Mouse (Mus musculus) embryonic facial prominence, embryonic 15.5 days (tissue): Measurements from ENCODE around the gene Spata5. TPM values are rescaled to one million over a fixed set of nuclear protein-coding genes. Genes with fewer than 3 reads are reported as not detected.
A peak's percentile ranks its signal among the peaks of the same experiment; 100 is the strongest.

Experiments
- ATAC-seq: fragments of 200-750 bp; cut with Nextera tagmentation; 2 replicates; pipeline ENCODE4 v1.8.0; 2017; ENCODE audit warnings: low read depth, moderate TSS enrichment; ENCODE audit not compliant: insufficient number of reproducible peaks, low FRiP score, low TSS enrichment
- H3K27ac ChIP-seq: fragments of 300-500 bp; sonication (generic); replicated peaks from 2 replicates; pipeline ENCODE4 v1.5.1; 2015; ENCODE audit warnings: mild to moderate bottlenecking, inconsistent platforms
- H3K27me3 ChIP-seq: fragments of 300-500 bp; sonication (generic); 2 replicates; pipeline ENCODE4 v1.6.1; 2015; ENCODE audit warnings: inconsistent platforms
- H3K36me3 ChIP-seq: fragments of 300-500 bp; sonication (generic); 2 replicates; pipeline ENCODE4 v1.6.1; 2015; ENCODE audit warnings: mild to moderate bottlenecking, inconsistent platforms
- H3K4me1 ChIP-seq: fragments of 300-500 bp; sonication (generic); 2 replicates; pipeline ENCODE4 v1.6.1; 2015; ENCODE audit warnings: inconsistent platforms
- H3K4me2 ChIP-seq: fragments of 300-500 bp; sonication (generic); replicated peaks from 2 replicates; pipeline ENCODE4 v1.6.1; 2015; ENCODE audit warnings: mild to moderate bottlenecking, inconsistent platforms
- H3K4me3 ChIP-seq: fragments of 300-500 bp; sonication (generic); replicated peaks from 2 replicates; pipeline ENCODE4 v1.5.1; 2015; ENCODE audit warnings: mild to moderate bottlenecking, inconsistent platforms
- H3K9ac ChIP-seq: fragments of 300-500 bp; sonication (generic); 2 replicates; pipeline ENCODE4 v1.6.1; 2015; ENCODE audit warnings: inconsistent platforms
- H3K9me3 ChIP-seq: fragments of 300-500 bp; sonication (generic); replicated peaks from 2 replicates; pipeline ENCODE4 v1.6.1; 2016; ENCODE audit warnings: inconsistent platforms
- WGBS: fragments of 180-500 bp; shearing (Covaris S2); methylation state at CpG from one replicate; pipeline ENCODE4 v1.1.7; 2015; 5-methylcytosine and 5-hydroxymethylcytosine counted together
- polyA plus RNA-seq: library from polyadenylated mRNA; unstranded; fragments of >200 nt; fragmentation: Nextera tagmentation; extraction: Ambion mirVana; gene quantifications from 2 replicates; pipeline ENCODE4 v1.2.1, GENCODE M21; 2015

The Spata5 gene
- polyA plus RNA-seq, 1 experiment from 2014 or later: 34.7 TPM

- H3K27me3 ChIP-seq: no peaks in the 10 kb centered on the region
- H3K9ac ChIP-seq: no peak overlapping the region
- no peak overlapping the region for H3K27ac ChIP-seq
- H3K4me2 ChIP-seq: no peak overlapping the region
- WGBS: 97% methylated on average over 9 of the region's 9 CpGs
- H3K36me3 ChIP-seq: no peaks in the 10 kb centered on the region
- H3K4me1 ChIP-seq: 0 out of 2 replicates have a peak, but pooled peaks cover 7% of the 10 kb centered on the region
- 0 out of 2 replicates have a peak, but pooled peaks cover 3% of the 10 kb centered on the region for H3K9me3 ChIP-seq
- H3K4me3 ChIP-seq: no peak overlapping the region
- no peak for ATAC-seq
These were observed 182.7 kb downstream of the Spata5 start for GRCm38 (mm10) chr3:37602356-37602755.

- Histone ChIP-seq H3K9ac (no peak overlapping the region), H3K4me1 (0 out of 2 replicates have a peak, but pooled peaks cover 7% of the 10 kb centered on the region), H3K27ac (no peak overlapping the region), H3K36me3 (no peaks in the 10 kb centered on the region), H3K4me2 (no peak overlapping the region), H3K9me3 (0 out of 2 replicates have a peak, but pooled peaks cover 3% of the 10 kb centered on the region), H3K27me3 (no peaks in the 10 kb centered on the region), H3K4me3 (no peak overlapping the region)
- no peak for ATAC-seq
- 84% methylated on average over 7 of the region's 7 CpGs for WGBS
These were observed 183.2 kb downstream of the Spata5 start for GRCm38 (mm10) chr3:37602890-37603289.

GRCm38 (mm10) chr3:37603541-37603940 is 183.8 kb downstream of the Spata5 start:
- 79% methylated on average over 3 of the region's 3 CpGs for WGBS
- no peaks in the 10 kb centered on the region for H3K36me3 ChIP-seq
- ATAC-seq: no peak

GRCm38 (mm10) chr3:37604976-37605875 is 185.5 kb downstream of the Spata5 start:
- WGBS: 55% methylated on average over 13 of the region's 13 CpGs
- H3K4me3 ChIP-seq: no peak overlapping the region
- no peak overlapping the region for H3K4me2 ChIP-seq
- H3K36me3 ChIP-seq: no peaks in the 10 kb centered on the region
- H3K27me3 ChIP-seq: no peaks in the 10 kb centered on the region
- H3K9me3 ChIP-seq: 0 out of 2 replicates have a peak, but pooled peaks cover 3% of the 10 kb centered on the region
- 0 out of 2 replicates have a peak, but pooled peaks cover 7% of the 10 kb centered on the region for H3K4me1 ChIP-seq
- H3K9ac ChIP-seq: no peak overlapping the region
- ATAC-seq: no peak; the same call in 1 of the 2 replicates
- no peak overlapping the region; the same call in 1 of the 2 replicates for H3K27ac ChIP-seq

More at GRCm38 (mm10) chr3:37603541-37603940, 183.8 kb downstream of the Spata5 start:
- Histone ChIP-seq H3K27ac (no peak overlapping the region), H3K9ac (no peak overlapping the region), H3K4me3 (no peak overlapping the region), H3K4me1 (0 out of 2 replicates have a peak, but pooled peaks cover 7% of the 10 kb centered on the region), H3K27me3 (no peaks in the 10 kb centered on the region), H3K9me3 (0 out of 2 replicates have a peak, but pooled peaks cover 3% of the 10 kb centered on the region), H3K4me2 (no peak overlapping the region)

- Histone ChIP-seq H3K27ac (no peak overlapping the region; the same call in 1 of the 2 replicates), H3K4me2 (no peak overlapping the region), H3K9me3 (0 out of 2 replicates have a peak, but pooled peaks cover 3% of the 10 kb centered on the region), H3K27me3 (no peaks in the 10 kb centered on the region), H3K4me1 (0 out of 2 replicates have a peak, but pooled peaks cover 7% of the 10 kb centered on the region), H3K36me3 (no peaks in the 10 kb centered on the region), H3K9ac (no peak overlapping the region), H3K4me3 (no peak overlapping the region)
- no peak for ATAC-seq
- WGBS: 68% methylated on average over 10 of the region's 10 CpGs
These were observed 186.2 kb downstream of the Spata5 start for GRCm38 (mm10) chr3:37605876-37606238.

- Histone ChIP-seq H3K9me3 (0 out of 2 replicates have a peak, but pooled peaks cover 3% of the 10 kb centered on the region), H3K4me1 (0 out of 2 replicates have a peak, but pooled peaks cover 11% of the 10 kb centered on the region), H3K4me3 (no peak overlapping the region), H3K36me3 (no peaks in the 10 kb centered on the region), H3K9ac (no peak overlapping the region), H3K27ac (no peak overlapping the region), H3K4me2 (no peak overlapping the region), H3K27me3 (no peaks in the 10 kb centered on the region)
- ATAC-seq: no peak
- WGBS: 93% methylated on average over 4 of the region's 4 CpGs
These were observed 189.2 kb downstream of the Spata5 start for GRCm38 (mm10) chr3:37608926-37609325.

GRCm38 (mm10) chr3:37610670-37611069 is 191.0 kb downstream of the Spata5 start:
- no peak overlapping the region for H3K4me3 ChIP-seq
- WGBS: 81% methylated on average over 2 of the region's 2 CpGs
- no peaks in the 10 kb centered on the region for H3K36me3 ChIP-seq
- no peak overlapping the region for H3K4me2 ChIP-seq
- no peak overlapping the region for H3K27ac ChIP-seq
- H3K9ac ChIP-seq: no peak overlapping the region
- 0 out of 2 replicates have a peak, but pooled peaks cover 3% of the 10 kb centered on the region for H3K9me3 ChIP-seq
- no peaks in the 10 kb centered on the region for H3K27me3 ChIP-seq
- no peak for ATAC-seq
- H3K4me1 ChIP-seq: 0 out of 2 replicates have a peak, but pooled peaks cover 6% of the 10 kb centered on the region

- no peaks in the 10 kb centered on the region for H3K9me3 ChIP-seq
- H3K9ac ChIP-seq: no peak overlapping the region
- H3K36me3 ChIP-seq: no peaks in the 10 kb centered on the region
- no peak overlapping the region for H3K27ac ChIP-seq
- no peak overlapping the region for H3K4me3 ChIP-seq
- no peak for ATAC-seq
- H3K4me1 ChIP-seq: peaks cover 14% of the 10 kb centered on the region; the same call in 1 of the 2 replicates
- no peaks in the 10 kb centered on the region for H3K27me3 ChIP-seq
- no peak overlapping the region for H3K4me2 ChIP-seq
- WGBS: 55% methylated on average over 10 of the region's 10 CpGs
These were observed 194.0 kb downstream of the Spata5 start for GRCm38 (mm10) chr3:37613722-37614121.

GRCm38 (mm10) chr3:37614878-37615650 is 195.4 kb downstream of the Spata5 start:
- 77% methylated on average over 10 of the region's 10 CpGs for WGBS
- no peaks in the 10 kb centered on the region for H3K36me3 ChIP-seq

GRCm38 (mm10) chr3:37616586-37617547 is 197.2 kb downstream of the Spata5 start:
- Histone ChIP-seq H3K27me3 (no peaks in the 10 kb centered on the region), H3K4me2 (0 out of 2 replicates have a peak overlapping the region, but pooled peaks have one; percentile 2), H3K9ac (no peak overlapping the region), H3K27ac (no peak overlapping the region), H3K9me3 (no peaks in the 10 kb centered on the region), H3K4me1 (peaks cover 14% of the 10 kb centered on the region; the same call in 1 of the 2 replicates), H3K36me3 (no peaks in the 10 kb centered on the region), H3K4me3 (no peak overlapping the region)
- WGBS: 47% methylated on average over 21 of the region's 21 CpGs
- no peak for ATAC-seq

More at GRCm38 (mm10) chr3:37614878-37615650, 195.4 kb downstream of the Spata5 start:
- ATAC-seq: no peak
- H3K4me1 ChIP-seq: peaks cover 14% of the 10 kb centered on the region; the same call in 1 of the 2 replicates
- no peaks in the 10 kb centered on the region for H3K27me3 ChIP-seq
- H3K9ac ChIP-seq: no peak overlapping the region
- no peak overlapping the region for H3K27ac ChIP-seq
- H3K4me2 ChIP-seq: no peak overlapping the region
- H3K9me3 ChIP-seq: no peaks in the 10 kb centered on the region
- no peak overlapping the region for H3K4me3 ChIP-seq
